Mouse (Mus musculus) lung, adult 18-20 months (tissue): ENCODE measurements around the gene Auh.

Source experiments
- DNase-seq, 2 experiments: peaks; one replicate each; pipeline ENCODE4 v3.0.0; 2022; ENCODE audit warnings: mixed read lengths in 2 of 2

Auh gene

GRCm38 (mm10) chr13:52875541-52876325 is 53.7 kb downstream of the Auh start:
- no peak for DNase-seq

DNA sequence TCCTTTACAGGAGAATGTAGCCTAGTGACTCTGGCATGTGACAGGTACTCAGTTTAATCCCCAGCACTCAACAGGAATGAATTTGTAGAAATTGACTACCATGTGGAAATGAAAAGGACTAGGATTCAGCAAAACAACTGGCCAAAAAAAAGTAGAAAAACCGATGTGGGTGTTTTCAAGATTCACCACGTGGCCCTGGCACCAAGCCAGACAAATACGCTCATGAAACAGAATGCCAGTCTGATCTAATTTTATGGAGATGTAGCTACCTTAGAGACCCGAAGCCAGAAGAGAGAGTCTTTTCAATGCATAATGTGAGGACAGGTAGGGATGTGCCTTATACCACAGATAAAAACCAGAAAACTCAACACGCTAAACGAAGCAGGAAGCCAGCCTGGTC is 54.4 kb downstream of the Auh start:
- DNase-seq, result no peak

- no peak for DNase-seq
Observed at GRCm38 (mm10) chr13:52874338-52874737, 55.1 kb downstream of the Auh start.

DNA sequence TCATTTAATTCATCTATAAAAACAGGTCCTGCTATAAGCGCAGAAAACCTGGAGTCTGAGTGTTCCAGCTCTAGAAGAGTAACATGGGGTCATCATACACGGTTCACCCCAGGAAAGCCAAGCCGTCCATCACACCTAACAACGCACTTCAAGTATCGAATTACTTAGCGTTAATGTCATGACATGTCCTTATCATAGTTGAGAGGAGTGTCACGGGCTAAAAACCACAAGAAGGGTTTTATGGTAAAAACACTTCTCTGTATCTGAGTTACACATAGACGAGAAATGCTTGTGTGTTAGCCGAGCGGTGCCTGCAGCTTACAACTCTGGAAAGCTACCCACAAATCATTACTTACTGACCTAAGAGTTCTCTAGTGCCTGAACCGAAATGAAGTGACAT is 55.6 kb downstream of the Auh start:
- no peak for DNase-seq

GRCm38 (mm10) chr13:52866005-52866792 is 63.3 kb downstream of the Auh start:
- DNase-seq, result no peak

DNA sequence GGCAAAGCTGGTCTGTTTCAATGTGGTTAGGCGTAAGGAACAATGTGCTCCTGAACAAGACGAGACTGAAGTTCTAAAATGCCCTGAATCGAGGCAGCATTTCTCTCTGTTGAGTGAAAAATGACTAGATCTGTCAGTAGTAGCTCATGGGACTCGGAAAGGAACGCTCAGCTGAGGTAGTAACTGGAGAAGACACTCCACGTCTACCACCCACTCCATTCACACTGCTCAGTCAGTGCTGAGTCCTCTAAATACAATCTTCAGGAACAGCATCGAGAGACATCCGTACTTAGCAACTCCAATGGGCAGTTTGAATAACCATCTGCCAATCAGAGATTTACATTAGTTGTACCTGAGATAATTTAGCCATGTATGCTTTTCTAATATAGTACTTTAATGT is 66.0 kb downstream of the Auh start:
- DNase-seq, result no peak

- no peak for DNase-seq
Observed at GRCm38 (mm10) chr13:52860006-52860685, 69.3 kb downstream of the Auh start.

DNA sequence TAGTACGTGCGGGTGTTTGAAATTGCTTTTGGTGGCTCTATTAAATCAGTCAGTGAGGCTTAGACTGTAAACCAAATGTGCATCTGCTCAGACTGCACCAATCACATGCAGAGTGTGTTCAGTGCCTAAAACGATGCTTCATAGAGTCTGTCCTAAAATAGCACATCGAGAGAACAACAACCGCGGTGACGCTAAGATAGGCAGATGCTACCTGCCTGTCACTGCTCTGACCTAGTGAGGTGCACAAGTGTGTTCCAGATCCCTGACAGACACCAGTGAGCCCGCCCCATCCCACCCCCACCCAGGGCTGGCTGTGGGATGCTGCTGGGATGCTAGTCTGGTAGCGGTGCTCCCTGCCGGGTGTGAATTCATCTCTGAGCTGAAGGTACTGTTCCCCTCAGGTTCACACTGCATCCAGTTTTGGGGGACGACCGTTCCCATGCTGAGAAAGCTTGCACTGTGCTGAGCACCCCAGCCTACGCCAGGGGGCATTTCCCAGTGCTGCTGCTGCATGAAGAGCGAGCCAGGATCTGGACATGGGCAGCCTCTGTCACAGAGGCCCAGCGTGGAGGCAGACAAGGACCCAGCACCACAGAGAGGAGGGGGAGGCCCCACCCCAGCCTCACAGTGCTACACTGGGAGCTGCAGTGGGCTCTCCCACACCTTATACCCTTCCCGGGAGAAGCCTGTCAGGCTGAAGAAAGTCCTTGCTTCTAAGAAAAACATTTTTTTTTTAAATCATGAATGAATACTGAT is 70.2 kb downstream of the Auh start:
- DNase-seq, result no peak

GRCm38 (mm10) chr13:52858373-52858772 is 71.1 kb downstream of the Auh start:
- peak in 1 of 2 experiments; percentile 24 for DNase-seq

DNA sequence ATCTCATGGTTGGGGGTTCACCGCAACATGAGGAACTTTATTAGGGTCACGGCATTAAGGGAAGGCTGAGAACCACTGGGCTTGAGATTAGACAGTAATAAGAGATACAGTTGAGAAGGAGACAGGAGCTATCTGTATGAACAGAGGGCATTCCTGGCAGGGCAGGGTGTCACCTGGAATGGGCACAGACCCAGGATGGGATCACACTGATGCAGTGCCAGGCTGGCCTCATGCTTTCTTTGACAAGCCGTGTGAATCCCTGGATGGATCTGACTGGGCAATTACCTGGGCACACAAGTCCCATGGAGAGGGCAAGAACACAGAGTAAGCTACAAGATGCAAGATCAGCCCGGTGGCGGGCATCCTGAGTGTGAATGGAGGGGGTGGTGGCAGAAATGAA is 71.7 kb downstream of the Auh start:
- DNase-seq, result no peak

GRCm38 (mm10) chr13:52853536-52853935 is 75.9 kb downstream of the Auh start:
- no peak for DNase-seq

GRCm38 (mm10) chr13:52851886-52852285 is 77.6 kb downstream of the Auh start:
- no peak for DNase-seq

DNA sequence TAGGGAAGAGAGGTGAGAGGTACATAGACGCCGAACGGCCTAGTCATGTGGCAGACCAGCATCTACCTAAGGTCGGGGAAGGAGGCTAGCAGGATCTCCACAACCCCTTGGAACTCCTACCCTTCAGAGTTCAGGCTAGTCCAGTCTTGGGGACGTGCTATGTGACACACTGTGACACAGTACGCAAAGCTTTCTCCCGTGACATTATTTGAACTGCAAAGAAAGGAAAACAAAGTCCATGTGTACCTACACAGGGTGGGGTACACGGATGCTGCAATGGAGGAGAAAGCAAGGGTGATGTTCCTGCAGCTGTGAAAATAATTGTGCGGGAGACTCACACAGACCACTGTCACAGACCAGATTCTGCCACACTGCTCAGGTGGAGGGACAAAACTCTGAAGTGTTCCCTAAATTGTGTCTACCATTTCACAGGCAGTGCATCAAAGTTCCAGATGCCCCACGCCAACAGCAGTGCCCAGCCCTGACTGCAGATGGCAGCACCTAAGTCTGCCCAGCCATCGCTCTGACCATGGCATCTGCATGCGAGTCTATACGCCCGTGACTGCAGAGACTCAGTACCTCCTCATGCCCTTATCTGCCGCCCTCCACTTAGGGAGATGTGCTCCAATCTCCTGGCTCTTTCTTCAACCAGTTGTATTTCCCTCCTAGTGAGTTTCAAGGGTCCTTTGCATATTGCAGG is 79.3 kb downstream of the Auh start:
- no peak for DNase-seq

GRCm38 (mm10) chr13:52849394-52849801 is 80.1 kb downstream of the Auh start:
- no peak for DNase-seq

GRCm38 (mm10) chr13:52847481-52847880 is 82.0 kb downstream of the Auh start:
- no peak for DNase-seq

DNA sequence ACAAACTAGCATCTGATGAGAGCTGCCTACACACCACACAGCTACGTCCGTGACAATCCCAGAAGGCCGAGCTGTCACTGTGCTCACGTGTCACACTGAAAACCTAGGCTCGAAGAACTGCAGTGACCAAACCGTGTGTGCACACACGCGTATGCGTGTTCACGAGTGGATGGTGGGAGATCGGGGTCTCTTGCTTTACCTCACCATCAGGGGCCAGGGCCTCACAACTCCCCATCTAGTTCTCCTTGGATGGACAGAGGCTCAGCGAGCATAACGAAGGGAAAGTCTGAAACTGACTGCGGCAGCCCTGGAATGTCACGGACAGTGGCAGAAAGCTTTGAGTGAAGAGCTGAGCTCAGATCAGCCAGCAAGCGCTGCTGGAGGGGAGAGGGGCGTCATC is 82.4 kb downstream of the Auh start:
- no peak for DNase-seq

DNA sequence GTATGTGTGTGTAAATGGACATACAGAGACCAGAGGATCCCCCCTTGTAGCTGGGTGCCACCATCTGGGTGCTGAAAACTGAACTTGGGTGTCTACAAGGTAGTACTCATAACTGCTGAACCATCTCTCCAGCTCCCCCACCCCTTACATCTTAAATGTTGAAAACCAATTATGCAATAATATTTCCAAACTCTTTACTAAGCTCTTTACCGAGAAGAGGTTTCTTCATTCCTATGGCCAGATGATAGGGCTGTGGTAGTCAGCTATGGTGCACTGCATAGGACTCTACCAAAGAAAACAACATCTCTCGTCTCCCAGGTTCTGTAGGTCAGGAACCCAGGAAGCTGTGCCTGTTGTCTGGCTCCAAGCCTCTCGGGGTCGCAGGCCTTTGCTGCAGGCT is 83.9 kb downstream of the Auh start:
- DNase-seq, result no peak

DNA sequence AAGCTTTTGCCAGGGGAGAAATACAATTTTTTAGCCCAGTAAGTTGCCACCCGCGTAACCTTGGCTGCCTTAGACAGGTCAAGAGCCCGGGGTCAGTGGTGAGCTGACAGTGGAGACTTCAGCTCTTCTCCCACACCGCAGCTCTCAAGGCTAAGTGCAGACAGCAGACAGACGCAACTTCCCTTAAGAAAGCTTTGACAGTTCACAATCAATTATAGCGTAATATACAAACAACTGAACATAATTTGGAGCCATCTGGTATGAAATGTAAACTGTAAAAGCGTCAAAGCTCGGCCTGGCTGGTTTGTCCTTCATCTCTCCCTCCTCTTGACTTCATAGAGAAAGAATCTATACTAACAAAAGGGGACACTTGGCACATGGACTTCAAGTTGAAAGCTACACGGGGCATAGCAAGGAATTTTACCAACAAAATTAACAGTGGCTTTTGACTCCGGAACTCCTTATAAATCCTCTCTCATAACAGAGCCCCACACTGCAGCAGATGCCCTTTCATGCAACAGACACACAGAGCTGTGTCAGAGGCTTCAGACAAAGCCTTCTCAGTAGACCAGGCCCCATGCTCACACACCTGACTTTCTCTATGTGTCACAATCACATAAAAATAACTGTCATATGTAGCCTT is 85.8 kb downstream of the Auh start:
- no peak for DNase-seq

DNA sequence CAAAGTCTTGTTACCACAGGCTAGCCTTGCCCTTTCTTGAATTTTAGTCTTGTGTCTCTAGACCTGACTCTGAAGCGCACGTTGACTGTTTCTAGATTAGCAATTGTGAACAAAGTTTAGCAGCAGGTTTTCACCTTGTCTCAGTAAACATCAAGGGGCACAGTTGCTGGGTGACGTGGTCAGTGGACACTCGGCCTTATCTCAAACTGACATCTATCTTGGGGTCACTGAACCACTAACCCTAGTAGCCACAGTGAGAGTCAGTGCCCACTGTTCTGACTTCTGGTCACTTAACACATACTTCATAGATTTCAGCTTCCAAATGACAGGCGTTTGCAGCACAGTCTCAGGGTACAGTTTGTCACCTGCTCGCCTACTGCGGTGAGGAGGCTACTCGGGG is 93.2 kb downstream of the Auh start:
- no peak for DNase-seq

DNA sequence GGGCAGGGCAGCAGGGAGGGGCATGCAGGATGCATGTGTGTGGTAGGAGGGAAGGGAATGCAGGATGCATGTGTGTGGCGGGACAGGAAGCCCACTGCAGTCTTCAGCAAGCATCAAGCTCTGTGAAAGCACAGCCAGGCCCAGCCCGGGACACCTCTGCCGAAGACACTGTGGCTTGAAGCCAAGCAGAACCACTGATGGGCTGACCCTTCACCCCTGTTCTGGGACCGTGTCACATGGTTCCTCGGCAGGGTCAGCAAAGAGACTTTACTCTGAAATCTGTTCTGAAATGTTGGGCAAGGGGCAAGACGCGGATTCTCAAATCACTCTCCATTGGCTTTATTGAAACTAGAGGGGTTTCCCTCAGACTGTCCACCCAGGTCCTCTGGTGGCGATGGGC is 94.9 kb downstream of the Auh start:
- DNase-seq, result no peak

- no peak for DNase-seq
Observed at GRCm38 (mm10) chr13:52833748-52834147, 95.7 kb downstream of the Auh start.

- DNase-seq, result no peak
Observed at GRCm38 (mm10) chr13:52833220-52833619, 96.3 kb downstream of the Auh start.
